Mouse (Mus musculus) liver, adult 2 months (tissue): Measurements from ENCODE around the gene Wdr24. TPM values are rescaled to one million over a fixed set of nuclear protein-coding genes. Genes with fewer than 3 reads are reported as not detected.

Experiments
- DNase-seq: peaks from one replicate; pipeline ENCODE4 v3.0.0-alpha.2; 2011; ENCODE audit warnings: low read depth, low spot score; ENCODE audit errors: extremely low read depth
- H3K27ac ChIP-seq: fragments of 200-500 bp; replicated peaks from 2 replicates; pipeline ENCODE4 v1.5.1; 2012; ENCODE audit warnings: low read depth, mild to moderate bottlenecking, control low read depth, inconsistent platforms, low read length; ENCODE audit not compliant: insufficient read depth
- H3K27me3 ChIP-seq: fragments of 200-500 bp; 2 replicates; pipeline ENCODE4 v1.6.1; 2012; ENCODE audit warnings: mild to moderate bottlenecking, moderate library complexity, low read length, inconsistent platforms; ENCODE audit not compliant: control insufficient read depth, insufficient read depth
- H3K36me3 ChIP-seq: fragments of 200-500 bp; 2 replicates; pipeline ENCODE4 v1.6.1; 2012; ENCODE audit warnings: low read length, inconsistent platforms; ENCODE audit not compliant: control insufficient read depth, insufficient read depth
- H3K4me1 ChIP-seq: fragments of 200-500 bp; 2 replicates; pipeline ENCODE4 v1.6.1; 2011; ENCODE audit warnings: low read length; ENCODE audit not compliant: control insufficient read depth, insufficient read depth
- H3K4me3 ChIP-seq: fragments of 200-500 bp; 2 replicates; pipeline ENCODE4 v1.5.1; 2011; ENCODE audit warnings: low read depth, mild to moderate bottlenecking, control low read depth, low read length, moderate library complexity; ENCODE audit not compliant: insufficient read depth
- H3K79me2 ChIP-seq: fragments of 200-500 bp; 2 replicates; pipeline ENCODE4 v1.6.1; 2012; ENCODE audit warnings: inconsistent platforms, mild to moderate bottlenecking, low read length, moderate library complexity; ENCODE audit not compliant: control insufficient read depth, insufficient read depth
- H3K9ac ChIP-seq: fragments of 200-500 bp; 2 replicates; pipeline ENCODE4 v1.6.1; 2012; ENCODE audit warnings: low read depth, mild to moderate bottlenecking, control low read depth, inconsistent platforms, low read length
- CTCF ChIP-seq: fragments of 200-500 bp; IDR thresholded peaks from 2 replicates; pipeline ENCODE4 v1.5.1; 2011; ENCODE audit warnings: low read depth, low read length, control low read depth
- POLR2A ChIP-seq: fragments of 200-500 bp; IDR thresholded peaks from 2 replicates; pipeline ENCODE4 v1.6.1; 2011; ENCODE audit warnings: low read length, control low read depth; ENCODE audit not compliant: insufficient read depth; ENCODE audit errors: extremely low read depth
- WGBS: fragments of 180-500 bp; shearing (Covaris S2); methylation state at CpG from one replicate; pipeline ENCODE4 v1.1.7; 2018; 5-methylcytosine and 5-hydroxymethylcytosine counted together
- polyA plus RNA-seq: library from polyadenylated mRNA; depleted of rRNA; stranded (reverse); fragments of >200 nt; gene quantifications from 2 replicates; pipeline ENCODE4 v1.2.3, GENCODE M21; 2012
- total RNA-seq: library from RNA; depleted of rRNA; stranded (reverse); fragments of >200 nt; gene quantifications from 2 replicates; pipeline ENCODE4 v1.2.3, GENCODE M21; 2014

The Wdr24 gene
- total and polyA plus RNA-seq, 2 experiments, result 13.3 to 24.8 TPM

DNA sequence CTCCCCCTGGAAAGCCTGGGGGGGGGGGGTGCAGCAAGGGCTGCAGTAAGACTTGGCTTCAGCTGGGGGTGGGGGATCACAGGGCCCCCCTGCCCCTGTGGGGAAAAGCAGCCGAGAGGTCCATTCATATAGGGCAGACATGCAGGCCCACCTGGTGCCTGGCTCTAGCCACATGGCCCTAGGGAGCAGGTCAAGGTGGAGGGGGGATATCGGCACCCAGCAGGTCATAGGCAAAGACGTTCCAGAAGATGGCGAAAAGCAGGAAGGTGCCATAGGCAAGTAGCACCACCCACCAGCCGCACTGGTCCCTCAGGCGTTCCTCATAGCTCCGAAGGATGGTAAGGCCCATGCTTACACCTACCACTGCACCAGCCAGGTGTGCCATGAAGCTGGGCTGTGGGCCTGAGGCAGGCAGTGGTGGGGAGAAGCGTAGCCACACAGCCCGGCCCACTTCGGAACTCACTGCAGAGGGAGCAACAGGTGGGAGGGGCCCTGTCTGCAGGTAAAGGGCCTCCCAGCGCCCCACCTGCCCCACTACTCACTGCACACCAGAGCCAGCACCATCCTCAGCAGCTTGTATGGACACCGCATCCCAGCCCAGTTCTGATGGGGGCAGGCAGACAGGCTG is 11.3 kb downstream of the Wdr24 start:
- no peak for DNase-seq
- 52% methylated on average over 12 of the region's 12 CpGs for WGBS
- Histone ChIP-seq H3K4me1 (peaks cover 62% of the 10 kb centered on the region), H3K9ac (peak overlapping the region; percentile 64), H3K79me2 (peaks cover 26% of the 10 kb centered on the region), H3K36me3 (0 out of 2 replicates have a peak, but pooled peaks cover 4% of the 10 kb centered on the region), H3K27ac (peak overlapping the region; percentile 97), H3K27me3 (no peaks in the 10 kb centered on the region), H3K4me3 (peak overlapping the region; percentile 75)
- TF ChIP-seq CTCF (no peak), POLR2A (no peak)

DNA sequence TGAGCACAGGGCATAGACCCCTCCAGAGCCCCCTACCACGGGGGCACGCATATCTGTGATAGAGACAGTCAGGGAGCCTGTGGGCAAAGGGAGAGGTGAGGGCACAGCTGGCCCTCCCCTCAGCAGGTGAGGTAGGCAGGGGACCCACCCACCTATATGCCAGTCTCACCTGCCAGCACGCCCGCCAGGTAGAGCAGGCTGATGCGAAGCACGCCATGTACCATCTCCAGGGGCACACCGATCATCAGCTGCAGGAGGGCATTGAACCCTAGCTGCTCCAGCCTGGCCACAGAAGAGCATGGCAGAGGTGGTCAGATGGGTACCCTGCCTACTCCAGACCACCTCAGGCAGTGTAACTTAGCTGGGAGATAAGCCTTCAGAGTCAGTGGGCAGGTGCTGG is 11.9 kb downstream of the Wdr24 start:
- Histone ChIP-seq H3K79me2 (peaks cover 26% of the 10 kb centered on the region), H3K4me1 (peaks cover 65% of the 10 kb centered on the region), H3K4me3 (peak overlapping the region; percentile 5; the same call in 1 of the 2 replicates), H3K36me3 (0 out of 2 replicates have a peak, but pooled peaks cover 2% of the 10 kb centered on the region), H3K27me3 (no peaks in the 10 kb centered on the region), H3K9ac (peak overlapping the region; percentile 64; the same call in 1 of the 2 replicates), H3K27ac (no peak overlapping the region)
- 78% methylated on average over 7 of the region's 7 CpGs for WGBS
- DNase-seq, result no peak
- no peak for TF ChIP-seq CTCF
- TF ChIP-seq POLR2A, result 0 out of 2 replicates have a peak, but pooled peaks have one; percentile 12

DNA sequence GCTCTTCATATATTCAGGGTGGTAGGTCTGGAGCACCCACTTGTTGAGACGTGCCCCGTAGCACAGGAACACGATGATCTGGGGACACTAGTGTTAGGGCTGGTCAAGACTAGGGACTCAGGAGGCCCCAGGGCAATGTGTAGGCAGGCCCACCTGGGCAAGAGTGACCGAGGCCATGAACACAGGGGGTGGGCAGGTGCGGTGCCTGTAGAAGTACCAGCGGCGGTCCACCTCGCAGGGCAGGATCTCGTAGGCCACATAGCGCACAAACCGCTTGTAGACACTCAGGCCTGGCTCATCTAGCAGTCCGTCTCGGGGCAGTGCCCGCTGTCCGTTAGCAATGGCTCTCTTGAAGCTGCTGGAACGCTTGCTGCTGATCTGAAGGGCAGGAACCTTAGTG is 12.4 kb downstream of the Wdr24 start:
- 78% methylated on average over 16 of the region's 16 CpGs for WGBS
- H3K9ac ChIP-seq, result peak overlapping the region; percentile 61
- peaks cover 22% of the 10 kb centered on the region for H3K79me2 ChIP-seq
- peaks cover 61% of the 10 kb centered on the region for H3K4me1 ChIP-seq
- H3K27ac ChIP-seq, result peak overlapping the region; percentile 33
- no peaks in the 10 kb centered on the region for H3K36me3 ChIP-seq
- TF ChIP-seq POLR2A, result no peak
- no peak for TF ChIP-seq CTCF
- H3K27me3 ChIP-seq, result no peaks in the 10 kb centered on the region
- DNase-seq, result no peak
- peak overlapping the region; percentile 7; the same call in 1 of the 2 replicates for H3K4me3 ChIP-seq

DNA sequence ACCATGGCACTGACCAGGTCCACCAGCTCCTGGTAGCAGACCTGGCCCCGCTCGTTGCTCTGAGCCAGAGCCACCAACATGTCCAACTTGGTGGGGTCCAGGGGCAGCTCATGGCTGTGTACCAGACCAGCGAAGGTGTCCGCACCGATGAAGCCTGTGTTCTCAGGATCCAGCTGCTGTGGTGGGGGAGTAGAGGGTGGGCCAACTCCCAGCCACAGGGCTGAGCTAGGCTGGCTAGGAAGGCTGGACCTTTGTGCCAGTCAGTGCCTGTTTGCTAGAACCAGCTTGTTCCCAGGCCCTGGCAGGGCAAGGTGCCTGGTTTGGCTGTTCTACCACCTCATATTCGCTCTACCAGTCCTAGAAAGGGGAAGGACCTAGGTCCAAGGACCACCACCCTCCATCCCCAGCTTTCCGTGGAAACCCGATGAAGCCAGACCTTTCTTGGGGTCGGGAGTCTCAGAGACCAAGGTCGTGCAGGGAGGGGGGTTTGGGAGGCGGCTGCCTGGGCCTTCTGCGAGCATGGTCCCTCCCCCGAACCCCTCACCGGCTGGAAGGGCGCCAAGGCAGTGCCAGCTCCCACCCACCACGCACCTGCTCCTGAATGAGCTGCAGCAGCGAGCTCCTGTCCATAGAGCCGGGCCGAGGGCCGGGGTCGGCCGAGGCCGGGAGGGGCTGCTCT is 13.1 kb downstream of the Wdr24 start:
- peak overlapping the region; percentile 33 for H3K27ac ChIP-seq
- no peak for TF ChIP-seq POLR2A
- TF ChIP-seq CTCF, result no peak
- H3K9ac ChIP-seq, result peak overlapping the region; percentile 61
- peak; percentile 70 for DNase-seq
- 21% methylated on average over 23 of the region's 23 CpGs for WGBS
- H3K79me2 ChIP-seq, result peaks cover 16% of the 10 kb centered on the region
- H3K36me3 ChIP-seq, result no peaks in the 10 kb centered on the region
- H3K4me1 ChIP-seq, result peaks cover 55% of the 10 kb centered on the region
- no peaks in the 10 kb centered on the region for H3K27me3 ChIP-seq
- H3K4me3 ChIP-seq, result peak overlapping the region; percentile 40; the same call in 1 of the 2 replicates

DNA sequence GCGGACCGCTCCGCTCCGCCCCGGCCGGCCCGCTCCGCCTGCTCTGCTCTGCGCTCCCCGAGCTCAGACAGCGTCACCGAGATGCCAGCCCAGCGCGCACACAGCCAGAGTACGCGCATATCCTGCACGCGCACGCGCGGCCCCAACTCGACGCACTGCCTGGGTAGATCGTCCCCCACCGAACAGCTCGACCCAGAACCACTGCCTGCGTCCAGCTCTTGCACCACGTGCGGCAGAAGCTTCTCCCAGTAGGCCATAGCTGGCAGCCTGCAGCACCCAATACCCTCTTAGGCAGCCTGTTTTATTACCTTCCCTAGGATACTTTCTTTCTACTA is 13.6 kb downstream of the Wdr24 start, which contains the start of gene Rhbdl1:
Rhbdl1 (minus strand) TSS at position 220 of the 335 bp plus-strand sequence.
- TF ChIP-seq POLR2A (0 out of 2 replicates have a peak, but pooled peaks have one; percentile 24), CTCF (no peak)
- Histone ChIP-seq H3K36me3 (0 out of 2 replicates have a peak, but pooled peaks cover 2% of the 10 kb centered on the region), H3K79me2 (peaks cover 12% of the 10 kb centered on the region), H3K4me1 (peaks cover 50% of the 10 kb centered on the region), H3K4me3 (peak within 1 kb of the TSS; percentile 40; the same call in 1 of the 2 replicates), H3K9ac (peak within 1 kb of the TSS; percentile 61), H3K27me3 (no peaks in the 10 kb centered on the region), H3K27ac (peak within 1 kb of the TSS; percentile 33)
- DNase-seq, result peak; percentile 53
- WGBS, result 19% methylated on average over 29 of the region's 29 CpGs

DNA sequence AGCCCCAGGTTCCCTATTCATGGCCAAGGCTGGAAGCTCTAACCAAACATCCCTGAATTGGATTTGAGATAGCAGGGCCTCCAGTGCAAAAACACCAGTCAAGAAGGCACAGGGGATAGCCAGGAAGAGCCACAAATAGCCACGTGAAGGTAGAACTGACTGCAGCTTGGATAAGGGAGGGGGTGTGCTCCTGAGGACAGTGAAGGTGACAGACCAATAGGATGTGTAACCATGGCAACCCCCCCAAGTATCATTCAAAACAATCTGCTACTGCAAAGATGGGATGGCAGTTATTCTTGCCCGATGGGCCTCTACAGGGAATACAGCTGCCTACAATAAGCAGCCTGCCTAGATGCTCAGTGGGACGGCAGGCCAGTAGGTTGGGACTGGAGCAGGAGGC is 14.1 kb downstream of the Wdr24 start:
- no peak overlapping the region for H3K9ac ChIP-seq
- TF ChIP-seq CTCF (no peak), POLR2A (no peak)

More for the DNA sequence above, 14.1 kb downstream of the Wdr24 start:
- Histone ChIP-seq H3K4me3 (no peak overlapping the region), H3K79me2 (peaks cover 12% of the 10 kb centered on the region), H3K36me3 (0 out of 2 replicates have a peak, but pooled peaks cover 2% of the 10 kb centered on the region), H3K27me3 (no peaks in the 10 kb centered on the region), H3K4me1 (peaks cover 50% of the 10 kb centered on the region), H3K27ac (0 out of 2 replicates have a peak overlapping the region, but pooled peaks have one; percentile 6)
- WGBS, result 64% methylated on average over 3 of the region's 3 CpGs
- DNase-seq, result no peak
